Mouse (Mus musculus): ENCODE measurements around the gene Zfp710.

GRCm38 (mm10) chr7:80028418-80028720 lies 3.8 kb downstream of the Zfp710 start:
- TF ChIP-seq CTCF (IDR thresholded peaks at IDR 0.05; ENCODE audit: low read depth, low read length) (no peak), POLR2A (IDR thresholded peaks at IDR 0.05; ENCODE audit: extremely low read depth, insufficient read depth, low read length) (no peak)
